Mouse (Mus musculus) cerebellum, postnatal 4 days (tissue): ENCODE measurements at regions not wholly inside any gene's neighbourhood (a gene's known extent, or its start where the extent isn't known, plus 50 kb on each side); places are given as distances from the start of the nearest gene placed in this dataset.
A peak's percentile ranks its signal among the peaks of the same experiment; 100 is the strongest.

Source experiments
- DNase-seq, 2 experiments: peaks; one replicate each; pipeline ENCODE4 v3.0.0; 2022; ENCODE audit warnings: low spot score in 2 of 2, mixed read lengths in 1 of 2

- no peak for DNase-seq
These were observed 86.5 kb upstream of the Serbp1 start for GRCm38 (mm10) chr6:67151515-67151914.

- no peak for DNase-seq
These were observed 88.6 kb upstream of the Serbp1 start for GRCm38 (mm10) chr6:67149425-67149824.

GRCm38 (mm10) chr6:67146708-67147107 lies 91.3 kb upstream of the Serbp1 start:
- no peak for DNase-seq

- no peak for DNase-seq
These were observed 92.0 kb upstream of the Serbp1 start for GRCm38 (mm10) chr6:67145969-67146368.

GRCm38 (mm10) chr6:67144946-67145716 lies 92.8 kb upstream of the Serbp1 start:
- no peak for DNase-seq

GRCm38 (mm10) chr6:67142179-67142578 lies 95.8 kb upstream of the Serbp1 start:
- DNase-seq = peak in 1 of 2 experiments; percentile 24

GRCm38 (mm10) chr6:67140645-67141250 lies 97.2 kb upstream of the Serbp1 start:
- no peak for DNase-seq

- no peak for DNase-seq
These were observed 99.0 kb upstream of the Serbp1 start for GRCm38 (mm10) chr6:67139012-67139375.

GRCm38 (mm10) chr6:67138302-67139011 lies 99.5 kb upstream of the Serbp1 start:
- peak in 1 of 2 experiments; percentile 19 for DNase-seq

- no peak for DNase-seq
These were observed 100.2 kb upstream of the Gadd45a start for GRCm38 (mm10) chr6:67137482-67137881.

- no peak for DNase-seq
These were observed 97.7 kb upstream of the Gadd45a start for GRCm38 (mm10) chr6:67134915-67135314.

GRCm38 (mm10) chr6:67130540-67131301 lies 93.5 kb upstream of the Gadd45a start:
- DNase-seq = no peak

GRCm38 (mm10) chr6:67129626-67130025 lies 92.4 kb upstream of the Gadd45a start:
- DNase-seq = no peak

GRCm38 (mm10) chr6:67128503-67129463 lies 91.5 kb upstream of the Gadd45a start:
- DNase-seq = no peak

GRCm38 (mm10) chr6:67127727-67128126 lies 90.5 kb upstream of the Gadd45a start:
- no peak for DNase-seq

GRCm38 (mm10) chr6:67125715-67126312 lies 88.6 kb upstream of the Gadd45a start:
- DNase-seq = no peak

- no peak for DNase-seq
These were observed 86.8 kb upstream of the Gadd45a start for GRCm38 (mm10) chr6:67124089-67124488.

- DNase-seq = no peak
These were observed 85.8 kb upstream of the Gadd45a start for GRCm38 (mm10) chr6:67123071-67123470.

GRCm38 (mm10) chr6:67116306-67116705 lies 79.0 kb upstream of the Gadd45a start:
- no peak for DNase-seq

GRCm38 (mm10) chr6:67115505-67116303 lies 78.4 kb upstream of the Gadd45a start:
- DNase-seq = no peak
